Mouse (Mus musculus): ENCODE data around the gene Tinagl1. TPM values are rescaled to one million over a fixed set of nuclear protein-coding genes. Genes with fewer than 3 reads are reported as not detected.

The Tinagl1 gene
- polyA plus RNA-seq, 1 experiment, result 1.2 TPM

DNA sequence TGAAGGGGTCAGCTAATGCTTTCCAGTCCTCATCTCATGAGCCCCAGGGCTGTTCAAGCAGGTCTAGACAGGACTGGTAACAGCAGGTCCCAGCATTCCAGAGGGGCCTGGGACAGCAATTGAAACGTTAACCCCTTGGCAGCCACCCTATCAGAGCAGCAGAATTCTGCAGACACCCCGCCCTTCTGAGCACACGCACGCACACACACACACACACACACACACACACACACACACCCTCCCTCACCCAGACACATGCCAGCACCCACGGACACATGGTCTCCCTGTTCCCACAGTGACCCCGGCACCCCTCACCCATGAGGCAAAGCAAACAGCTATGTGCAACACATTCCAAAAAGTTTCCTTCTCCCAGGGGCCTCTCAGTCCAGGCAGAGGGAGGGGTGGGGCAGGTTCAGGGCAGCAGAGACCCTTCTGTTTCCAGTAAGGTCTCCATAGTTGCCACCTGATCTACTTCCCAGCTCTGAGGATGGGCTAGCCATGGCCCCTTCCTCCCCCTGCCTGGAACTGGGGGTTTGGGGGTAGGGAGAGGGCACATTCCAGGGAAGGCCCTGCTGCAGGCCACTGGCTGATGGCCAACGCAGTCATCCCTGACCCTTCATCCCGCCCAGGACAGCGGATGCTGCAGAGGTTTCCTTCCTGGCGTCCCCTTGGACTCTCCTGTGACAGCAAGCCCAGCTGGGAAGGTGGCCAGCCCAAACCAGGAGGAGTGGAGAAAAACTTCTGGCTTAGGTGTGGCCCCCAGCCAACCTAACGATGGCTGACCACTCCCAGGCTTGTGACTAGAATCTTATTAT is 2.8 kb downstream of the Tinagl1 start:
- no peaks in the 10 kb centered on the region for H3K9me3 ChIP-seq
- H3K36me3 ChIP-seq (replicated peaks; ENCODE audit: low read length), result no peaks in the 10 kb centered on the region
- H3K27me3 ChIP-seq (replicated peaks), result peaks cover 94% of the 10 kb centered on the region
- peaks cover 16% of the 10 kb centered on the region; the same call in 1 of the 2 replicates for H3K4me1 ChIP-seq
- TF ChIP-seq GATA1 (IDR thresholded peaks at IDR 0.05; ENCODE audit: borderline replicate concordance, low read length) (no peak), FLI1 (IDR thresholded peaks at IDR 0.05; ENCODE audit: low read length) (no peak)
- no peak overlapping the region for H3K4me3 ChIP-seq (replicated peaks)

DNA sequence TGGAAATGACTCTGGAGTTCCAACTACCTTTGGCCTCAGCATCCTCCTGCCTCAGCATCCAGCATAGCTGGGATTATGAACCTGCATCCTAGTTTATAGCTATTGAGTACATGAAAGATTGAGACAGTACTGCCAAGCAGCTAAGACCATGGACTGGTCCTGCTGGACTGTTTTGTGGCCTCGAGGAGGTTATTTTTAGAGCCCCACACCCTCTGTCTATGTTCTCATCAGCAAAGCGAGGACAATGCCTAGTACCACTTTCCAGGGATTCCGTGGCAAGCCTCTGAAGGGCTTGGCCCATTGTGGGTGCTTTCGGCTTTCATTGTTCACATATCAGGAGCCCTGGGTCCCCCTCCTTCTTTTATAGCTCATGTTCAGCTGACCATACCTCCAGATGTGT is 4.6 kb downstream of the Tinagl1 start:
- Histone ChIP-seq H3K4me1 (peaks cover 13% of the 10 kb centered on the region; the same call in 1 of the 2 replicates), H3K36me3 (replicated peaks; ENCODE audit: low read length) (no peaks in the 10 kb centered on the region), H3K27me3 (replicated peaks) (peaks cover 93% of the 10 kb centered on the region)

GRCm38 (mm10) chr4:130169411-130169971 is 5.4 kb downstream of the Tinagl1 start:
- no peaks in the 10 kb centered on the region for H3K9me3 ChIP-seq
- H3K4me1 ChIP-seq, result peaks cover 9% of the 10 kb centered on the region; the same call in 1 of the 2 replicates
- peaks cover 92% of the 10 kb centered on the region for H3K27me3 ChIP-seq (replicated peaks)
- TF ChIP-seq GATA1 (IDR thresholded peaks at IDR 0.05; ENCODE audit: borderline replicate concordance, low read length) (no peak), FLI1 (IDR thresholded peaks at IDR 0.05; ENCODE audit: low read length) (no peak)
- no peaks in the 10 kb centered on the region for H3K36me3 ChIP-seq (replicated peaks; ENCODE audit: low read length)
- no peak overlapping the region for H3K4me3 ChIP-seq (replicated peaks)

More for the DNA sequence above, 4.6 kb downstream of the Tinagl1 start:
- H3K4me3 ChIP-seq (replicated peaks), result no peak overlapping the region
- no peak for TF ChIP-seq GATA1 (IDR thresholded peaks at IDR 0.05; ENCODE audit: borderline replicate concordance, low read length)
- TF ChIP-seq FLI1 (IDR thresholded peaks at IDR 0.05; ENCODE audit: low read length), result no peak
- H3K9me3 ChIP-seq, result no peaks in the 10 kb centered on the region

- H3K9me3 ChIP-seq, result no peaks in the 10 kb centered on the region
- peak overlapping the region; percentile 9 for H3K4me3 ChIP-seq (replicated peaks)
- peaks cover 92% of the 10 kb centered on the region for H3K27me3 ChIP-seq (replicated peaks)
- no peaks in the 10 kb centered on the region for H3K36me3 ChIP-seq (replicated peaks; ENCODE audit: low read length)
- H3K4me1 ChIP-seq, result peaks cover 10% of the 10 kb centered on the region
- TF ChIP-seq GATA1 (IDR thresholded peaks at IDR 0.05; ENCODE audit: borderline replicate concordance, low read length), result no peak
- TF ChIP-seq FLI1 (IDR thresholded peaks at IDR 0.05; ENCODE audit: low read length), result no peak
Observed at GRCm38 (mm10) chr4:130168280-130169183, 6.4 kb downstream of the Tinagl1 start.

- no peaks in the 10 kb centered on the region for H3K36me3 ChIP-seq (replicated peaks; ENCODE audit: low read length)
- no peaks in the 10 kb centered on the region for H3K9me3 ChIP-seq
- no peak for TF ChIP-seq FLI1 (IDR thresholded peaks at IDR 0.05; ENCODE audit: low read length)
- no peak for TF ChIP-seq GATA1 (IDR thresholded peaks at IDR 0.05; ENCODE audit: borderline replicate concordance, low read length)
- peaks cover 93% of the 10 kb centered on the region for H3K27me3 ChIP-seq (replicated peaks)
- no peak overlapping the region for H3K4me3 ChIP-seq (replicated peaks)
- peaks cover 16% of the 10 kb centered on the region for H3K4me1 ChIP-seq
Observed at GRCm38 (mm10) chr4:130167814-130168213, 7.1 kb downstream of the Tinagl1 start.

- Histone ChIP-seq H3K36me3 (replicated peaks; ENCODE audit: low read length) (no peaks in the 10 kb centered on the region), H3K9me3 (no peaks in the 10 kb centered on the region), H3K4me3 (replicated peaks) (no peak overlapping the region), H3K27me3 (replicated peaks) (peaks cover 93% of the 10 kb centered on the region), H3K4me1 (peaks cover 16% of the 10 kb centered on the region)
- TF ChIP-seq FLI1 (IDR thresholded peaks at IDR 0.05; ENCODE audit: low read length) (no peak), GATA1 (IDR thresholded peaks at IDR 0.05; ENCODE audit: borderline replicate concordance, low read length) (no peak)
Observed at GRCm38 (mm10) chr4:130167321-130167720, 7.6 kb downstream of the Tinagl1 start.

GRCm38 (mm10) chr4:130166592-130166991 is 8.3 kb downstream of the Tinagl1 start:
- Histone ChIP-seq H3K27me3 (replicated peaks) (peaks cover 93% of the 10 kb centered on the region), H3K9me3 (no peaks in the 10 kb centered on the region), H3K36me3 (replicated peaks; ENCODE audit: low read length) (no peaks in the 10 kb centered on the region), H3K4me3 (replicated peaks) (no peak overlapping the region), H3K4me1 (peaks cover 16% of the 10 kb centered on the region)
- TF ChIP-seq GATA1 (IDR thresholded peaks at IDR 0.05; ENCODE audit: borderline replicate concordance, low read length) (no peak), FLI1 (IDR thresholded peaks at IDR 0.05; ENCODE audit: low read length) (no peak)

DNA sequence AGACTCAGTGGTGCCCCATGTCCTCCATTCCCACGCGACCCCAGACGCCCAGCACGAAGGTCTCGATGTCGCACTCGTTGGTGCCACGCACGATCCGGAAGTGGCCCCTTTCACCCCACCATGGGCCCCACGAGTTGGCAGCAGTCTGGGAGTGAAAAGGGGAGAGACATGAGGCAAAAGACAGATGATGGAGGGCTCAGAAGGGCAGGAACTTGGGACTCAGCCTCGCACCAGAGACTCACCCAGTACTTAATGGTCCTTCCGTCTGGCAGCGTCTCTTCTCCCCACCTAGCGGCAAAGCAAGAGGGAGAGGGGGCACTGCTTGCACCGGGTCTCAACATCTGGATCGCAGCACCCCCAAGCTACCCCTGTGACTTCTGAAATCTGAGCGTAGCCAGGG is 8.9 kb downstream of the Tinagl1 start:
- no peak for TF ChIP-seq FLI1 (IDR thresholded peaks at IDR 0.05; ENCODE audit: low read length)
- TF ChIP-seq GATA1 (IDR thresholded peaks at IDR 0.05; ENCODE audit: borderline replicate concordance, low read length), result no peak

DNA sequence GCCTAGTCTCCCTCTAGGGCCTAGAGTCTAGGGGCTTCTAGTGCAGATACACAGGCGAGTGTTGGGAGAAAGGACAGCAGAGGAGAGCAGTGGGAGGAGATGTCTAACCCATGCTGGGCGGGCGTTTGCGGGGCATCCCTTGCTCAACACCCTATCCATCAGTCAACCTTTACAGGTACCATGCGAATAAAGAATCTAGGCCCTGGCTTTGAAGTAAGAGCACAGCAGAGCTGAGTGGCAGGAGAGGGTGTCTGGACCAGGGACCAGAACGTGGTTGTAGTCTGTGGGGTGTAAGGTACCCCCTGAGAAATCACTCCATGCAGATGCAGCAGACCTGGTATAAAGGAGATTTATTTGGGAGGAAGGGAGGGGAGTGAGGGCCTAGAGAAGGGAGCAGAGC is 10.8 kb downstream of the Tinagl1 start:
- H3K27me3 ChIP-seq (replicated peaks), result peaks cover 91% of the 10 kb centered on the region

More for the DNA sequence above, 8.9 kb downstream of the Tinagl1 start:
- no peaks in the 10 kb centered on the region for H3K36me3 ChIP-seq (replicated peaks; ENCODE audit: low read length)
- no peak overlapping the region for H3K4me3 ChIP-seq (replicated peaks)
- no peaks in the 10 kb centered on the region for H3K9me3 ChIP-seq
- peaks cover 16% of the 10 kb centered on the region for H3K4me1 ChIP-seq
- peaks cover 92% of the 10 kb centered on the region for H3K27me3 ChIP-seq (replicated peaks)

More for the DNA sequence above, 10.8 kb downstream of the Tinagl1 start:
- no peak overlapping the region for H3K4me3 ChIP-seq (replicated peaks)
- TF ChIP-seq FLI1 (IDR thresholded peaks at IDR 0.05; ENCODE audit: low read length) (no peak), GATA1 (IDR thresholded peaks at IDR 0.05; ENCODE audit: borderline replicate concordance, low read length) (no peak)
- no peaks in the 10 kb centered on the region for H3K9me3 ChIP-seq
- no peaks in the 10 kb centered on the region for H3K36me3 ChIP-seq (replicated peaks; ENCODE audit: low read length)
- H3K4me1 ChIP-seq, result peaks cover 16% of the 10 kb centered on the region

Measured in megakaryocyte, embryonic 14.5 days (primary cell).